Mouse (Mus musculus): ENCODE results near the gene Ccn1.

Gene Ccn1

DNA sequence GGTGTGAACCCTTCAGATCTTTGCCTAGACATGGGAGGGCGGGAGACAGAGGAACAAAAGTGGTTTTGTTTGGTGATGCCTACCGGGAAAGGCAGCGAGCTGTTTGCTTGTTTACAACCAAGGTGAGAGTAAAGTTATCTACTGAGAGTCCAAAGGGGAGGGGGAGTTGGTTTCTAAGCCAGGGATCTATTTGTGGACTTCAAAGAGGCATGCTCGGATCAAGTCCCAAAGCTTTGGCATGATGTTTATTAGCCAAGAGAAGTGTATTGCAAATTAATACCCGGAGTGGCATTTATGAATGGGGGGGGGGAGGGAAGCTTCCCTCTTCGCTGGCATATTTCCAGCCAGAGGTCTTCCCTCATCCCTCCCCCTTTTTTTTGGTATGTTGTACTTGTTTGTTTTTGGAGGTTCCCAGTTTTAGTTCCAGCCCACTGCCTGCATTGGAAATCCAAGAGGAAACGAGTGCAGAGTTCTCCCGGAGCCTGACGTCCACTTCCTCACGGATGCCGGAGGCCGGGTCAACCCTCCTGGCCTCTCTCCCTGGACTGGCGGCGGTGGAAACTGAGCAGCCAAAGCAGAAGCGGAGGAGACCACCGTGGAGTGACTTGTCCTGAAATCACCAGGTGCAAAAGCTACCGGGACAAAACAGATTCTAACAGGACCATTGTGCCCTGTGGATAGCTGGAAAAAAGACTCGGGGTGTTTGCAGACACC is 674 bp upstream of the Ccn1 start:
- DNase-seq (ENCODE audit: low spot score in 2 of 2), result no peak

DNA sequence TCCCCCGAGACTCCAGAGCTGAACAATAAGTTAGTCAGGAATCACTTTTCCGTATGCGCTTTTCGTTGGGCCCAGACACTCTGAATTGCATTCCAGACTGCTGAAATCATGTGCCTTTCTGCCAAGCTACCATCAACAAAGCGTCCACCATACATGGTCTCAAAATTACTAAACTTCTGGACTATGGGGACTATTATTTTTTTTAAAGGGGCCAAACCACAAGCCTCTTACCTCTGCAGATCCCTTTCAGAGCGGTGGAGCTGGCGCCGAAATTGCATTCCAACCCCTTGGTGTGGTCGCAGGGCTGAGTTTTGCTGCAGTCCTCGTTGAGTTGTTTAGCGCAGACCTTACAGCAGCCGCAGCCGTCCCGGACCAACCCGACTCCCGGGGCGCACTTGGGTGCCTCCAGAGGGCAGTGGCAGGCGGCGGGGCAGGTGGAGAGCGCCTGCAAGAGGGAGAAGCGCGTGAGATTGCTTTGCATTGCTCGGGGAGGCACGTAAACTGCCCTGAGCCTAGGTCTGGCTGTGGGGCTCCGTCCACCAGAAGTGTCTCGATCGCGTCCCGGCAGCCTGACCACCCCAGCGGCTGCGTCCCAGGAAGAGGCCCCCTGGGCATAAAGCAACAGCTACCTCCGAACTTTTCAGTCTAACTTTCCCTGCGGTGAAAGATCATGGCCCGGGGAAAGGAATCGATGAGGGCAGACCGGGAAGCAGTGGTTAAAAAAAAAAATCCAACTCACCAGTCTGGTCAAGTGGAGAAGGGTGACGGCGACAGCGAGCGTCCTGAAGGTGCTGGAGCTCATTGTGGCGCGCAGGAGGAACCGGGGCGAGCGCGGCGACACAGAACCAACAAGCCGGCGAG is 560 bp downstream of the Ccn1 start:
- peak; percentile 17 to 19 for DNase-seq (ENCODE audit: low spot score in 2 of 2)

DNA sequence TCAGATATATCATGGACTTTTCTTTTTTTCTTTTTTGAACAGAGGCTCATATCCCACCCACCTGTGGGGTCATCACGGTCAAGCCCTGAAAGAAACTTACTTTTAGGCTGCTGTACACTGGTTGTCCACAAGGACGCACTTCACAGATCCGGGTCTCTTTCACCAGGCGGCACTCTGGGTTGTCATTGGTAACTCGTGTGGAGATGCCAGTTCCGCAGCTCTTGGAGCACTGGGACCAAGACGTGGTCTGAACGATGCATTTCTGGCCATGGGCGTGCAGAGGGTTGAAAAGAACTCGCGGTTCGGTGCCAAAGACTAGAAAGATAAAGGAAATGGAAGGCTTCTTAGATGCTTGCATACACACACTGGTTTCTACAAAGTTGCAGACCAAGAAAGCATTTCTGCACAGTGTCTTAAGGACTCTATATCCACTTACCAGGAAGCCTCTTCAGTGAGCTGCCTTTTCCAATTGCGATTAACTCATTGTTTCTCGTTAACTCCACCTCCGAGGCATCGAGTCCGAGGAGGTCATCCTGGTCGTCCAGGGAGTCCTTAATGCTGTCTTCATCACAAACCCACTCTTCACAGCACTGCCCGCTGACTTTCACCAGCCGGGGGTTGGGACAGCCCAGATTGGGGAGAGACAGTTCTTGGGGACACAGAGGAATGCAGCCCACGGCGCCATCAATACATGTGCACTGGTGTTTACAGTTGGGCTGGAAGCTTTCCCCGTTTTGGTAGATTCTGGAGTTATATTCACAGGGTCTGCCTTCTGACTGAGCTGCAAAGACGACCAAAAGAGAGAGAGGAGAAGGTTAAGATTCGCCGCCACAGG is 1.5 kb downstream of the Ccn1 start:
- peak in 1 of 2 experiments; percentile 11 for DNase-seq (ENCODE audit: low spot score in 2 of 2)

DNA sequence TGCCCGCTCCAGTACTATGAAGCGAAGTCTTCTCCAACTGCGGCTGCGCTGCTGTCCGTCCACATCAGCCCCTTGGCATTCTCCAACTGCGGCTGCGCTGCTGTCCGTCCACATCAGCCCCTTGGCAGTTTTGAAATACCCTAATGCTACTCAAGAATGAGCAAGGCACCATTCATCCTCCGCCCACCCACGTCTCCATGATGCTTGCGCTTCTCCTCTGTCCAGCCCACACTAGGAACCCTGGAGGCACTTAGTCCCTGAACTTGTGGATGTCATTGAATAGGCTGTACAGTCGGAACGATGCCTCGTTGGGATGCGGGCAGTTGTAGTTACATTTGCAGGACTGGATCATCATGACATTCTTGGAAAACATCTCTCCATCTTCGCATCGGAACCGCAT is 2.4 kb downstream of the Ccn1 start:
- DNase-seq (ENCODE audit: low spot score in 2 of 2), result no peak

DNA sequence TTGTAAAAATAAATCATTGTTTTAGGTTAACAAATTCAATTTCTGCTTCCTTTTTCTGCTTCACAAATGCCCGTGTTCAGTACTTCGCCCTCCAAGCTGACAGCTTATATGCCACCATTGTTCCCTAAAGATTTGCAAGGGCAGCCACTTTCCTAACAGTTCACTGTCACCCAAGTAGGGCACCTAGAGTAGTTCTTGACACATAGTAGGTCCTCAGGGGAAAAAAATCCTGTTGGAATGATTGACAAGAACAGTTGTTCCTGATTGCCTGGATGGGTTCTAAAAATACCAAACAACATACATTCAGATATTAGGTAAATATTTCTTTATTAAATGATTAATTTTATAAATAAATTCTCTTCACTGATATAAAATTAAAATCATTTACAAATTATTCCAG is 3.1 kb downstream of the Ccn1 start:
- no peak for DNase-seq (ENCODE audit: low spot score in 2 of 2)

DNA sequence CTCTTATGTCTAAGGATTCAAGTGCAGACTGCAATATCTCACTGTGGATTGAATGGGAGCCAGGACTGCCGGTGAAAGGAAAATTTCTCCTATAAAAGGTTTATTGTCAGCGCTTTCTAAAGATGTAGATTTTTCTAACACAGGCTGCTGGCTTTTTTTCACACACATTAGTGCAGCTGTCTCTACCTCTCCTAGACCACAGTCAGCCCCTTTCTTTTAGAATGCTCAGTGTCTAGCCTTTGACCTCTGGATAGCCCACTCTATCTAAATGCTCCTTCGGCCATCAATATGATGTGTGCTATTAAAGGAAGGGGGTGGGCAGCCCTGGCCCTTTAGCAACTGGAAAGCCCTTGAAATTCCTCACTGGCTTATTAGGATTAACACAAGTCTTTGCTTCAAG is 3.8 kb downstream of the Ccn1 start:
- DNase-seq (ENCODE audit: low spot score in 2 of 2), result no peak

DNA sequence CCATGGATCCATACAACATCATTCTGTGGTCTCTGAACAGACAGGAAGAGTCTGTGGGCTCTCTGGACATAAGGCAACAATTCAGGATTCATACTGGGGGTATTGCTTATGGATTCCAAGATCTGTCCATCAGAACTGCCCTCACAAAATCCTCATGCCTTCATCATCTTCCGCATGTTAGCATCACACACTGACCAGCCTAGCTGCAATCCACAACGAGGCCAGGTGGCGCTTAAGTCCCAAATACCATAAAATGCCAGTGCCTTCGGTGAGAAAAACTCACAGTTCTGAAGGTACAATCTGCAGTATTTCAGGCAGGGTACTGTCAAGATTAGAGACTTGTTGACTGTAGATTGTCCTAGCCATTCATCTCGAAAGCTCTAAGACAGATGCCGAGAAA is 4.3 kb downstream of the Ccn1 start:
- no peak for DNase-seq (ENCODE audit: low spot score in 2 of 2)

DNA sequence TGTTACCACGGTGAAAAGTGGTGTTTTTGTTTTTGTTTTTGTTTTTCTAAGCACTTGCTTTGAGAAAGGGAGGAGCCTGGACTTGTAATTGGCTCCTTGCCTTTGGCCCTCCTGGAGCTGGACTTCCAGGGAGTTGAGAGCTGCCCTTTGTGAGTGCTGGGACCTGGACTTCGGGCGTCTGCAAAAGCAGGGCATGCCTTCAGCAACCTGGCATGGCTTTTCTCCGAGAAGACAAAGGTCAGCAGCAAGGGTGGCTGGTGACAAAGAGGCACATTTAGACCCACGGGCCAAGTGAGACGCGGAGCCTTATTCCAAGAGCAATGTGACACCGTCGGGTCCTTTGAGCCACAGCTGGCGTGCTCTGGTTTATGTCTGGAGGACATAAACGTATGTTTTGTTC is 6.9 kb downstream of the Ccn1 start:
- DNase-seq (ENCODE audit: low spot score in 2 of 2), result no peak

DNA sequence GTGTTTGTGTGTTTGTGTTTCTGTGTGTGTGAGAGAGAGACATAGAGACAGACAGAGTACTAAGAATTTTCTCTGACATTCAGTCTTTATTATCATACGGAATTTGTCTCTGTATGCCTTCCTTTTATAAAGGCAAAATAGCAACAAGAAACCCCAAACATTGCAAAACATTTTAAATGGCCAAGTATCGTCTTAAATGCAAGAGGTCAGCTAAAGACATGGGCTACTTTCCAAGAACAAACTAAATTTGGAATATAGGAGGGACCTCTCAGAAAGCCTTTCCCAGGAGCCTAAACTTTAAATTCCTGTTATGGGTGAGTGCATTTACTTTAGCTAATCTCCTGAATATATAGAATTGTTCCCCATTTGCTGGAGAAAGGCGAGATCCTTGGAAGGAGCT is 7.9 kb downstream of the Ccn1 start:
- DNase-seq (ENCODE audit: low spot score in 2 of 2), result no peak

DNA sequence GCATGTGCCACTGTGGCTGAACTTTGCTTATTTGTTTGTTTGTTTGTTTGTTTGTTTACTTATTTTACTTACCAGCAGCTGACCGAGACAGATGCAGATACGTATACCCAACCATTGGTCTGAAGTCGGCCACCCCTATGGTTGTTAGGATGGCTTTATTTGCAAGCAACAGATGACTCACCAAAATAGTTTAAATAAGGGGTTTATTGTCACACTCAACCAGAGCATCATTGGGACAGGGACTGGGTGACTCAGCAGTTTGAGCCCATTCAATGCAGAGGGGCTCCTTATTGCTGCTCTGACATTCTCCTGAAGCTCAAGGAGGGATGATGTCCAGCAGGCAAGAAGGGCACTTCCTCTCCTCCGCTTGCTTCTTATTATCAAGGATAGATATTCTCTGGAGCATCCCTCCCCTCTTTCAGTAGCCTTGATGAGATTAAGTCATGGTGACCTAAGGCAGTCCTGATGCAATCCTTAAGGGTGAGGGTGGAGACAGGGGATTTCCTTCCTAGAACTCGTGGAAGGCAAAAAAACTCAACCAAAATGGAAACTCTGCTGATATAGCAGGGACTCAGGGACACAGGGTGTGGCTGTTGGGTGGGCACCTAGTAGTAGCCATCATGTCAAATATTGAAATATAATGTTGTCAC is 8.6 kb downstream of the Ccn1 start:
- DNase-seq (ENCODE audit: low spot score in 2 of 2), result no peak

DNA sequence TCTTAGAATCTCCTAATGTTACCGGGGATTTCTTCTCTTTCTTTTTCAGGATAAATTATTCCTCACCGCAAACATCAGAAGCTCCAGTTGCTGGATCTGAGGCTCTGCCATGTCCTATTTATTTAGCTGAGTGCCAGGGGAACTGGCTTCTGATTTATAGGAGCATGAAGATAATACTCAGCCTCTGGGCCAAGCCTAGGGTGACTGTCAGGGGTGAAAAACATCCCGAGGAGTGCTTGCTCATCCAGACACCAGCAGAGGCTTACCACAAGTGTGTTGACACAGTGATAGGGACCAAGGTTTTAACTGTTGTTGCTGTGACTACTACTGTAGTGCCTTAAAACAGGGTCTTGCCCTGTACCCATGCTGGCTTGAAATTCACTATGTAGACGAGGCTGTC is 9.2 kb downstream of the Ccn1 start:
- DNase-seq (ENCODE audit: low spot score in 2 of 2), result no peak

DNA sequence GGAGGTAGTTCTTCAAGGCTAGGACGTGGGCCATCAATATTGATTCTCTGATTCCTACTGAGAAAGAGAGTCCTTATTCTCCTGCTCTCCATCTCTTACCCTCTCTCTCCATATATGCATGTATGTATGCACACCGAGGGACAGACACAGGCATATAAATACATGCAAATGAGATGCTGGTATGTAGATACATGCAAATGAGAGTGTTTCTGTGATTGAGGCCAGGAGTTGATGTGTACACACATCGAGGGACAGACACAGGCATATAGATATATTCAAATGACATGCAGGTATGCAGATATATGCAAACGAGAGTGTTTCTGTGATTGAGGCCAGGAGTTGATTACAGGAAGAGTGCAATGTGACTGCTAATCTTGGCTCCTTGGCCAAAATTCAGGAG is 9.6 kb downstream of the Ccn1 start:
- no peak for DNase-seq (ENCODE audit: low spot score in 2 of 2)

DNA sequence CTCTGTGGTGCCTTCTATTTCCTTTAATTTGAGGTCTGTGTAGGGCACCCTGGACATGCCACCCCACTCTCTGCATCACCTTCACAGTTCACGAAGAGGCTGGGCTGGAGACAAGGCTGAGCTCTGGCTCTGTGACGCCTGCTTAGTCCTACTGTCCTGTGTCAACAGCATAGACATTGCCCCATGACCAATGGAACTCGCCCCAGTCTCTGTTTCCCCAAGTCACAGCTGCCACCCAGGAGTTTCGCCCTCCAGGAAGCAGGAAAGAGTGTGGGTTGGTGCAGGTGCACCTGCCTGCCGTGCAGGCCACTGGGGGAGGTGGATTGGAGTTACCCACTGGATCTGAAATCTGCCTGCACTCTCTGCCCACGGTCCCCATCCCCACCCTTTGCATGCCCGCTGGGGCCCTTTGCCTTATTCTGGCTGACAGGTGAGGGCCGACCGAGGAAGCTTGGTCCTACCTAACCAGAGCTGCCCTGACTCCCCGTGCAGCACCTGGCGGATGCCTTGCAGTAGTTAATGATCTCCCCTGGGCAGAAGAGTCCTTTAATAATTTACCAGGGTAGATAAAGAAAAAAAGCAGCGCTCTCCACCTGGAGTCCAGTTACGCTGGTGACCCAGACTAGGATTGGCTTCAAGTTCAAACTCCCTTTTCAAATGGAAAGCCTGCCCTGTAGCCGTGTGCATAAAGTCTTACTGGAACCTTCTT is 15.6 kb downstream of the Ccn1 start:
- no peak for DNase-seq (ENCODE audit: low spot score in 2 of 2)

DNA sequence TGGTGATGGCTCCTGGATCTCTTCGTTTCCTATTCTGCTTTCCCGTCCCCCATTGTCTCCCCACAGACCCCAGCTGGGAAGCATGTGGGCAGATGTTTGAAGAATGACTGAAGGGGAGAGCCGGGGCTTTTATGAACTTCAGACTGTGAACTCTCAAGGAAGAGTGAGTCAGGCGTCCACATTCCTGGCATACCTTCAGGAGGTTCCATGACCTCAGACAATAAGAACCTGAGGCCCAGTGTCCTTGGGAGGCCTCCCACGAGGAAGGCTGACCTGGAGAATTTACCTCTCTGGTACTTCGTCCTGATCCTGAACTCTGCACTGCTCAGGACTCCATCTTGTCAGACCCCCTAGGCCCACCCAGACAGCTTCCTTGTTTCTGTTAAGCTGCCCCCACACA is 16.9 kb downstream of the Ccn1 start:
- no peak for DNase-seq (ENCODE audit: low spot score in 2 of 2)

DNA sequence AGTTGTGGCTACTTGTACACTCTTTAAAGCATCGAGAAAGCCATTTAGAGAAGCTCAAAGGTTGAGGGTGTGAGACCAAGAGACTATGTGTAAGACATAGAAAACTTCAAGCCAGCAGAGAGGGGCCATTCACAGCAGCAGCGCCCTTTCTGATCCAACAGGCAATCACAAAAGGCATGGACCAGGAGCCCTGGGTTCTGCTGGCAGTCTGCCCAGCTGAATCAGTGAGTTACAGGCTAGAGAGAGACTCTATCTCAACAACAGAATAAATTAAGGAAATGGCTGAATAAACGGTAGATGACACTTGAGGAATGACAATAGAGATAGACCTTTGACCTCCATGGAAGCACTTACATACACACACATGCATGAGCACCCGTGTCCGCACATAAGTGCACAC is 21.1 kb downstream of the Ccn1 start:
- DNase-seq (ENCODE audit: low spot score in 2 of 2), result no peak

DNA sequence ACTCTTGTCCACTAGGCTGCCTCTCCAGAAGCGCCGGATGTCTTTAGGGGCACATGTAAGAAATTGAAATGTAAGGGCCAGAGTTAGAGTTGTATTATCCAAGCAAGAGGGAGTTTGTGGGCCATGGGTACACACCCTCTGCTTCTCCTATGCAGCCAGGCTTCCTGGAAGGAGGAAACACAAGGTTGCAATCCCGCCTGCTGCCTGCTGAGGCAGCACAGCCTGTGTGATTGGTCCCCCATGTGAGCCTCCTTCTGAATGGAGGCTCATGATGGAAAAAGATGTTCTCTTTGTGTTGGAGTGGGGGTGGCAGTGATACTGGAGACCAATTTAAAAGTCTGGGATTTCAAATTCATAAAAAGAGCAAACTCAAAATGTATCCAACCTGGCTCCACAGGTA is 22.0 kb downstream of the Ccn1 start:
- DNase-seq (ENCODE audit: low spot score in 2 of 2), result peak in 1 of 2 experiments; percentile 12

DNA sequence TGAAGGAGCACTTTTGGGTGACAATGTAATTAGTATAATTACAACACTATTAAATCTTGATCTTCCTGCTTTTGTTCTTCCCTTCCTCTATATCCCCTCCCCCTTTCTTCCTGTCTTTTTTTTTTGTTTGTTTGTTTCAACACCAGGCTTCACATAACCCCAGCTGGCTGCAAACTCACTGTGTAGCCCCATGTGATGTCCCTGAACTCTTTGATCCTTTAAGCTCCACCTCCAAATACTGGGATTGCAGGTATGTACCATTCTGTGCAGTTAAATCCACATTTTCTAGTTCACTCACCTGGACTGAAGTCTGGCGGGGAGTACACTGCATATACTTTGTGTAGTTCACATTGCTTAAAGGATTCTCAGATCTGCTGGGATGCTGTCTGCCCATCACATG is 23.7 kb downstream of the Ccn1 start:
- no peak for DNase-seq (ENCODE audit: low spot score in 2 of 2)

DNA sequence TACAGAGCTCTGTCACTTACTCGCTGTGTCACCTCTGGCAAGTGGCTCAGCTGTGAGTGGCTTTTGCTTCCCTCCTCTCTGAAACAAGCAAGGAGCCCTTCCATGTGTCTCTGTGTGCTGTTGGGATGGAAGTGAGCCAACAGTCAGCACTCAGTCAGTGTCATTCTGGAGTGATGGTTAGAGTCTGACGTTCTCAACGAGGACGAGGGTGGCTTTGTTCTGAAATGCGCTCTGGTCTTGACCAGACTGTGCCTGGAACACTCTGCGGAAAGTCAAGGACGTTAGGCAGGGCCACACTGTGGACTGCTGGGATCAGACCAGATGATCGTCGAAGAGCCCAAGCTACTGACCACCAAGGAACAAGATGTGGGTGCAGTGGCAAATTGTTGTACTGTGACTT is 24.2 kb downstream of the Ccn1 start:
- no peak for DNase-seq (ENCODE audit: low spot score in 2 of 2)

DNA sequence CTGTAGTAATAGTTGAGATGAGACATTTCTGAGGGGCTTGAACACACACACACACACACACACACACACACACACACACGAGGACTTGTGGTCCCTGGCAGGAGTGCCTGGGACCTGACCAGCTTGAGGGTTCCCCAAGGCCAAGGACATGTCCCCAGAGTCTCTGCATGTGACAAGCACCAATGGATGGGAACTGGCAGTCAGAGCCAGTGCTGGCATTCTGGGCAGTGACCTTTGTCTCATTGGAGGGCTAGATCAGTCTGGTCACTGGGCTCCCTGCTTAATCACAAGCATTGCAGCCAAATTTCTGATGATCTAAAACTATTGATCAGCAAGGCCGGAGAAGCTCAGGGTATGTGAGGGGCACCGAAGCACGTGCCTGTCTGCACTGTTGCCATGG is 25.0 kb downstream of the Ccn1 start:
- no peak for DNase-seq (ENCODE audit: low spot score in 2 of 2)

DNA sequence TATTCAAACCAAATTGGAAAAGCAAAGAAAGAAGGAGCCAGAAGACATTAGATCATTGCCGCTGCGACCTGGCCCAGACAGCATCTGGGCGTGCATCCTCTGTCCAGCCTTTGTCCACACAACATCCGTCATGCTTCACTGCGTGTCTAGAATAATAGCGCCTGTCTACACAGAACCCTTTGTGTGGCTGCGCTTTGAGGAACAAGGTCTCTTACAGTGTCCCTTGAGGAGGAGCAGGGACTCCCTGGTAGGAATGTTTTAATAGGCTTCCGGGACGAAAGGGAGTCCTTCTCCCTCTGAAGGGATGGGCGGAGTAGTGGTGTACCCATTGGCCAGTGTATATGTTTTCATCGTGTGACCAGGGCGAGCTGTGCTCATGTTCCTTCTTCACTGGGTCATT is 26.7 kb downstream of the Ccn1 start:
- DNase-seq (ENCODE audit: low spot score in 2 of 2), result no peak

DNA sequence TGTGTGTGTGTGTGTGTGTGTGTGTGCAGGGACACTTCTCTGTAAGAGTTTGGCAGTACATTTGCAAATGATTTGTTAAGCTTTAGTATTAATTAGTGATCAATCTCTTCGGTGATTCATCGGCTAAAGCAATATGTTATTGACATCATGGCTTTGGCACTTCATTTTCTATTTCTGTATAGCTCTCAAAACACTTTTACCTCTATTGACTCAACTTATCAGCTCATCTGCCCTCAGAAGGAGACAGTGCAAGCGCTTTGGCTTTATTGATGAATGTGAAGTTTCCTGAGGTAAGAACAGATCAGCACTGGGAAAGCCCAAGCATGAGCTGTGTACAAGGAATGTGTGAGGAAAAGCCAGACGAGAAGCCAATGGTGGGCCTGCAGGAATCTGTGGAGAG is 28.6 kb downstream of the Ccn1 start:
- DNase-seq (ENCODE audit: low spot score in 2 of 2), result no peak

All from frontal cortex, postnatal 36 days (tissue).